Mouse (Mus musculus) leukemia stem cell, adult 10-12 weeks (primary cell): ENCODE results near the gene Slc22a13. TPM values are rescaled to one million over a fixed set of nuclear protein-coding genes. Genes with fewer than 3 reads are reported as not detected.

ENCODE experiments used
- polyA plus RNA-seq: library from polyadenylated mRNA; stranded (reverse); fragments of >175 nt; gene quantifications from 2 replicates; pipeline ENCODE4 v1.2.3, GENCODE M21; 2012; ENCODE audit warnings: low replicate concordance

The Slc22a13 gene
- polyA plus RNA-seq, result 0.20 and 0.23 TPM in 2 replicates

GRCm38 (mm10) chr9:119208998-119209397 lies at the start of gene Slc22a13:
TSS of gene Slc22a13 (minus strand) at chr9:119209098.

GRCm38 (mm10) chr9:119158861-119159260 lies 50.0 kb downstream of the Slc22a13 start, which contains the start of gene Gm47289:
TSS of gene Gm47289 (plus strand) at chr9:119159161.

GRCm38 (mm10) chr9:119156278-119157201 lies 52.4 kb downstream of the Slc22a13 start, which contains the start of gene Acaa1b:
TSS of gene Acaa1b (minus strand) at chr9:119157093.

Other genes with a start within 250 kb of the Slc22a13 start
- gene Vill, start 156.3 kb downstream of the Slc22a13 start, polyA plus RNA-seq, result not detected in 2 replicates
- gene Plcd1, start 115.6 kb downstream of the Slc22a13 start, polyA plus RNA-seq, result 0.46 and 0.65 TPM in 2 replicates
- gene Dlec1, start 106.6 kb downstream of the Slc22a13 start, polyA plus RNA-seq, result not detected in 2 replicates
- 0.56 and 1.1 TPM in 2 replicates for gene Acaa1b, start 52.0 kb downstream of the Slc22a13 start, polyA plus RNA-seq
- gene Gm47289, start 49.9 kb downstream of the Slc22a13 start, polyA plus RNA-seq, result 0.09 TPM in 1 of 2 replicates, not detected in the other
- gene Oxsr1, start 113.3 kb upstream of the Slc22a13 start, polyA plus RNA-seq, result 14.6 and 19.1 TPM in 2 replicates
- 31.3 and 61.6 TPM in 2 replicates for gene Acaa1a, start 130.6 kb upstream of the Slc22a13 start, polyA plus RNA-seq
- gene Myd88, start 132.3 kb upstream of the Slc22a13 start, polyA plus RNA-seq, result 27.2 and 32.5 TPM in 2 replicates
- gene Xylb, start 148.3 kb upstream of the Slc22a13 start, polyA plus RNA-seq, result 4.6 and 8.9 TPM in 2 replicates
- gene Slc22a14, start 156.5 kb upstream of the Slc22a13 start, polyA plus RNA-seq, result not detected in 2 replicates
- gene Acvr2b, start 193.0 kb upstream of the Slc22a13 start, polyA plus RNA-seq, result 0.43 and 0.51 TPM in 2 replicates
- 0.54 and 2.0 TPM in 2 replicates for gene Exog, start 235.8 kb upstream of the Slc22a13 start, polyA plus RNA-seq